Mouse (Mus musculus) midbrain, embryonic 16.5 days (tissue): ENCODE results near the gene Mdfic. TPM values are rescaled to one million over a fixed set of nuclear protein-coding genes. Genes with fewer than 3 reads are reported as not detected.

ENCODE experiments used
- ATAC-seq: fragments of 200-750 bp; cut with Nextera tagmentation; 2 replicates; pipeline ENCODE4 v1.8.0; 2017; ENCODE audit warnings: moderate TSS enrichment
- H3K27ac ChIP-seq: fragments of 300-500 bp; sonication (generic); 2 replicates; pipeline ENCODE4 v1.5.1; 2014; ENCODE audit warnings: mild to moderate bottlenecking, low read length, mixed read lengths
- H3K27me3 ChIP-seq: fragments of 300-500 bp; sonication (generic); 2 replicates; pipeline ENCODE4 v1.6.1; 2014; ENCODE audit warnings: low read depth, low read length, mixed read lengths; ENCODE audit not compliant: control insufficient read depth, insufficient read depth
- H3K36me3 ChIP-seq: fragments of 300-500 bp; sonication (generic); 2 replicates; pipeline ENCODE4 v1.6.1; 2014; ENCODE audit warnings: mild to moderate bottlenecking, low read length, moderate library complexity, mixed read lengths; ENCODE audit not compliant: control insufficient read depth, insufficient read depth
- H3K4me1 ChIP-seq: fragments of 300-500 bp; sonication (generic); 2 replicates; pipeline ENCODE4 v1.6.1; 2014; ENCODE audit warnings: mild to moderate bottlenecking, low read length, mixed read lengths; ENCODE audit not compliant: control insufficient read depth, insufficient read depth
- H3K4me2 ChIP-seq: fragments of 300-500 bp; sonication (generic); 2 replicates; pipeline ENCODE4 v1.6.1; 2014; ENCODE audit warnings: mild to moderate bottlenecking, low read length, mixed read lengths
- H3K4me3 ChIP-seq: fragments of 300-500 bp; sonication (generic); 2 replicates; pipeline ENCODE4 v1.5.1; 2014; ENCODE audit warnings: low read depth, mild to moderate bottlenecking, low read length, moderate library complexity, mixed read lengths
- H3K9ac ChIP-seq: fragments of 300-500 bp; sonication (generic); 2 replicates; pipeline ENCODE4 v1.6.1; 2014; ENCODE audit warnings: low read depth, low read length, mixed read lengths
- H3K9me3 ChIP-seq: fragments of 300-500 bp; sonication (generic); replicated peaks from 2 replicates; pipeline ENCODE4 v1.6.1; 2014; ENCODE audit warnings: mild to moderate bottlenecking, low read length, mixed read lengths; ENCODE audit not compliant: control insufficient read depth, poor library complexity, severe bottlenecking
- WGBS: fragments of 180-500 bp; shearing (Covaris S2); extraction: QIAGEN DNeasy Blood & Tissue Kit; methylation state at CpG from one replicate; pipeline ENCODE4 v1.1.7; 2014; 5-methylcytosine and 5-hydroxymethylcytosine counted together
- polyA plus RNA-seq: library from polyadenylated mRNA; unstranded; fragments of >200 nt; fragmentation: Nextera tagmentation; extraction: Ambion mirVana; gene quantifications from 2 replicates; pipeline ENCODE4 v1.2.1, GENCODE M21; 2015

Mdfic gene
- polyA plus RNA-seq, 1 experiment from 2014 or later: 1.1 TPM

DNA sequence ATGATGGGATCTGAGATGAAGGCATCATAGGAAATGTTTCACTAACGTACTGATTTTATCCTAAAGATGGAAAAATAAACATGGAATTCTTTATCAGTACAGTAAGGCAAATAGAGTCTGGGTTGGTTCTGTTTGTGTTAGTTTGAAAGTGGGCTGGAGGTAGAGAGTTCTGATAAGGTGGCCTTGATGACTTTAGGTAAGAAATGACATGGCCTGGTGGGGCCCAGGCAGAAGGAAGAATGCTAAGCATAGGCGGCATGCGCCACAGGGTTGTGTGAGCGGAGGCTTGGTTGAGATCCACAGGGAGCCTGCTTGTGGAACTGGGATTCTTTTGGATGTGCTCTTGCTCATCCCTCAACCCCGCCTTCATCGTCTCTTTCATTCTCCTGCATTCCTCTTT lies 40.3 kb downstream of the Mdfic start:
- Histone ChIP-seq H3K4me2 (no peak overlapping the region), H3K27me3 (no peaks in the 10 kb centered on the region), H3K9ac (no peak overlapping the region), H3K36me3 (no peaks in the 10 kb centered on the region), H3K4me1 (no peaks in the 10 kb centered on the region), H3K27ac (no peak overlapping the region), H3K4me3 (no peak overlapping the region), H3K9me3 (no peaks in the 10 kb centered on the region)
- ATAC-seq: no peak
- 57% methylated on average over 6 of the region's 6 CpGs for WGBS

DNA sequence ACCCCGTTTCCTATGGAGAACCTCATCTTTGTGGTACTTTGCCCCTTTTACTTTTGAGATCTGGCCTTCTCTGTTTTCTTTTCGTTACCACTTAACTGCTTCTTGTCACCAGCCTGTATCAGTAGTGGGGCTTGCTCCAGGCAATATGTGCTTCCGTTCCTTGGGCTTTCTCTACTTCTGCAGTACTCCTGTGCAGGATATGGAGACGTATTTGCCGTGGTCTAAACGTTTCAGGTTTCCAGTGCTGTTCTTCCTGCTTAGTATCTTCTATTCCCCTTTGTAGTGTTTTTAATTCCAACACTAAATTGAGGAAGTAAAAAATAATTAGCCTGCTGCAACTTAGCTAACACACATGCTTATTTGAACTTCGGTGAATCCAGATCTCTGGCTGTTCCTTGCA lies 43.6 kb downstream of the Mdfic start:
- no peak overlapping the region for H3K4me2 ChIP-seq
- no peaks in the 10 kb centered on the region for H3K9me3 ChIP-seq
- no peak overlapping the region for H3K4me3 ChIP-seq
- 85% methylated on average over 7 of the region's 7 CpGs for whole genome bisulfite sequencing
- no peaks in the 10 kb centered on the region for H3K36me3 ChIP-seq
- H3K9ac ChIP-seq: no peak overlapping the region
- no peak overlapping the region for H3K27ac ChIP-seq
- no peaks in the 10 kb centered on the region for H3K4me1 ChIP-seq
- H3K27me3 ChIP-seq: no peaks in the 10 kb centered on the region
- no peak for ATAC-seq

DNA sequence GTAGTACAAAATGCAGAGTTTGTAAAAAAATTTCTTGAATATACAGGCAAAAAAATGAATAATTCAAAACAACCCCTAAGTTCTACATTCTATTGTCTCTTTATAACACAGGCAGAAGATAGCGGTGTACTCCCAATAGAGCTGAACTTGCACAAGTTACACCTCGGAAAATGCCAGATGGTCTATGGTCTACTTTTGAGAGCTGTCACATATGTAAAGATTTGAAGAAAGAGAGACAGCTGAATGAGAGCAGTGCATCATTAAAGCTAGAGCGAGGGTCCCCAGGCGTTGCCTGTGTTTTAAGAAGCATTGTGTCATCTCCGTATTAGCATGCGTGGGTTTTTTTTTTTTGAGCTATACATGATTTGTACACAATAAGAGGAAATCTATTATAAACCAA lies 47.0 kb downstream of the Mdfic start:
- Histone ChIP-seq H3K4me1 (no peaks in the 10 kb centered on the region), H3K36me3 (no peaks in the 10 kb centered on the region), H3K27ac (no peak overlapping the region), H3K4me3 (no peak overlapping the region), H3K9ac (no peak overlapping the region), H3K27me3 (no peaks in the 10 kb centered on the region), H3K4me2 (no peak overlapping the region), H3K9me3 (no peaks in the 10 kb centered on the region)
- ATAC-seq: no peak
- WGBS: 46% methylated on average over 6 of the region's 6 CpGs

DNA sequence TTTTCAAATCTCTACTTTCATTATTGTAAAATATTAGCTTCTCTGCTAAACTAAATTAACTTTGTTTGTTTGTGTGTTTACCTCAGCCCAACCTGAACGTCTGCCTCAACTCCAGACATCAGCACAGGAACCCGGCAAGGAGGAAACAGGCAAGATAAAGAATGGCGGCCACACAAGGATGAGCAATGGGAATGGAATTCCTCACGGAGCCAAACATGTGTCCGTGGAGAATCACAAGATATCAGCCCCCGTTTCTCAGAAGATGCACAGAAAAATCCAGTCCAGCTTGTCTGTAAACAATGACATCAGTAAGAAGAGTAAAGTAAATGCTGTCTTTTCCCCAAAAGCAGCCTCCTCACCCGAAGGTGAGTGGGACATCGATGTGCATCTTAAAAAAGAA lies 49.7 kb downstream of the Mdfic start:
- Histone ChIP-seq H3K4me2 (no peak overlapping the region), H3K4me3 (no peak overlapping the region), H3K36me3 (no peaks in the 10 kb centered on the region), H3K9ac (no peak overlapping the region), H3K27me3 (no peaks in the 10 kb centered on the region), H3K9me3 (no peaks in the 10 kb centered on the region), H3K4me1 (no peaks in the 10 kb centered on the region), H3K27ac (no peak overlapping the region)
- no peak for ATAC-seq
- WGBS: 84% methylated on average over 8 of the region's 8 CpGs

DNA sequence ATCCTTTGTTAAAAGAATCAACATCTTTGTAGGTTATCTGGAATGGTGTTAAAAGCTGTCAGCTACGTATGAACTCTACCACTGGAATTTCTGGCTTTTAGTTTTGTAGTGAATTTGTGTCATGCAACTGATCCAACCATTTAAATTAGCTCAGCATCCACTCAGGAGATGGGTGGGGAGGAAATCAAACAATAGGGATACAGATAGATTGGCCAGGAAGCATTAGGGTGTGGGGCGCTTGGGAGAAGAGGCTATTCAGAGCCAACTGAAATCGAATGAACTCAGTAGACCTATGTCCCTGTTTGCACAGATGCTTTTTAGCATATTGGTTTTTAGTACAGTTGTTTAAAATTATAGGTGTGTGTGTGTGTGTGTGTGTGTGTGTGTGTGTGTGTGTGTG lies 56.6 kb downstream of the Mdfic start:
- H3K9ac ChIP-seq: no peak overlapping the region
- no peaks in the 10 kb centered on the region for H3K9me3 ChIP-seq
- H3K36me3 ChIP-seq: no peaks in the 10 kb centered on the region
- no peaks in the 10 kb centered on the region for H3K4me1 ChIP-seq
- H3K27me3 ChIP-seq: no peaks in the 10 kb centered on the region
- H3K27ac ChIP-seq: no peak overlapping the region
- H3K4me2 ChIP-seq: no peak overlapping the region
- 90% methylated on average over 3 of the region's 3 CpGs for WGBS
- H3K4me3 ChIP-seq: no peak overlapping the region
- no peak for ATAC-seq

DNA sequence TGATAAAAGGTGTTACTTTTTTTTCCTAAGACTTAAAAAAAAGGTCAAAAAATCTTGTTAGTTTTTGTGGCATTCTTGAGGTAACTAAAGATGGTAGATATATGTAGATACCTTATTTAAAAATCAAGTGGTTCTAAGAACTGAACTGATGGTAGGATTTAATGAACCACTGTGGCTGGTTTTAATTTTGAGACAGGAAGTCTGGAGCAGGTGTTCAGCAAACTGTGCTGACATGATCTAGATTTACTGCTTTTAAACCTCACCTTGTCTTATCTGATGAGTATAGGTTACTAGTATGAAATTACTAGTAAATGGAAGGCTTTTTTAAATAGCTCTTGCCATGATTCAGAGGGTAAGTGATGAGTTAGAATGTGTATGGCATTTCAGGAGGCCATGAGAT lies 59.7 kb downstream of the Mdfic start:
- Histone ChIP-seq H3K9me3 (no peaks in the 10 kb centered on the region), H3K9ac (no peak overlapping the region)

DNA sequence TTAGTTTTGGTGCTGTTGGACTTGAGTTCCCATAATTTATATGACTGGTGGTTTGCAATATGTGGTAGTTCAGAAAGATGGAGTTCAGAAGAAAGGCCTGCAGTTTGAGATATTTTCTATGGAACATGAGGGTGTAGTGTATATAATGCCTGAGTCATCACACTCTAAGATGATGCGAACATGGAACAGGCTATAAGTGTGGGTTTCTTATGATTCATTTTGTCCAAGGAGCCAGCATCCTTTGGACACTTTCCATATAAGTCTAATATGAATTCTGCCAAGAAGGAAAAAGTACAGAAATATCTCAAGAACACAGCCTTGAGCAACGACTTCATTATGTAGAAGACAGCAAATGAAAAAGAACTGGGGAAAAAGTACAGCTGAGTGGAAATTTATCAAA lies 60.2 kb downstream of the Mdfic start:
- Histone ChIP-seq H3K27me3 (no peaks in the 10 kb centered on the region), H3K4me2 (no peak overlapping the region), H3K4me3 (no peak overlapping the region), H3K9ac (no peak overlapping the region), H3K4me1 (no peaks in the 10 kb centered on the region), H3K36me3 (no peaks in the 10 kb centered on the region), H3K9me3 (no peaks in the 10 kb centered on the region), H3K27ac (no peak overlapping the region)
- 93% methylated on average over 2 of the region's 2 CpGs for WGBS
- no peak for ATAC-seq

More for the DNA sequence above, 59.7 kb downstream of the Mdfic start:
- no peak for ATAC-seq
- Histone ChIP-seq H3K36me3 (no peaks in the 10 kb centered on the region), H3K4me3 (no peak overlapping the region), H3K27me3 (no peaks in the 10 kb centered on the region), H3K27ac (no peak overlapping the region), H3K4me2 (no peak overlapping the region), H3K4me1 (no peaks in the 10 kb centered on the region)

DNA sequence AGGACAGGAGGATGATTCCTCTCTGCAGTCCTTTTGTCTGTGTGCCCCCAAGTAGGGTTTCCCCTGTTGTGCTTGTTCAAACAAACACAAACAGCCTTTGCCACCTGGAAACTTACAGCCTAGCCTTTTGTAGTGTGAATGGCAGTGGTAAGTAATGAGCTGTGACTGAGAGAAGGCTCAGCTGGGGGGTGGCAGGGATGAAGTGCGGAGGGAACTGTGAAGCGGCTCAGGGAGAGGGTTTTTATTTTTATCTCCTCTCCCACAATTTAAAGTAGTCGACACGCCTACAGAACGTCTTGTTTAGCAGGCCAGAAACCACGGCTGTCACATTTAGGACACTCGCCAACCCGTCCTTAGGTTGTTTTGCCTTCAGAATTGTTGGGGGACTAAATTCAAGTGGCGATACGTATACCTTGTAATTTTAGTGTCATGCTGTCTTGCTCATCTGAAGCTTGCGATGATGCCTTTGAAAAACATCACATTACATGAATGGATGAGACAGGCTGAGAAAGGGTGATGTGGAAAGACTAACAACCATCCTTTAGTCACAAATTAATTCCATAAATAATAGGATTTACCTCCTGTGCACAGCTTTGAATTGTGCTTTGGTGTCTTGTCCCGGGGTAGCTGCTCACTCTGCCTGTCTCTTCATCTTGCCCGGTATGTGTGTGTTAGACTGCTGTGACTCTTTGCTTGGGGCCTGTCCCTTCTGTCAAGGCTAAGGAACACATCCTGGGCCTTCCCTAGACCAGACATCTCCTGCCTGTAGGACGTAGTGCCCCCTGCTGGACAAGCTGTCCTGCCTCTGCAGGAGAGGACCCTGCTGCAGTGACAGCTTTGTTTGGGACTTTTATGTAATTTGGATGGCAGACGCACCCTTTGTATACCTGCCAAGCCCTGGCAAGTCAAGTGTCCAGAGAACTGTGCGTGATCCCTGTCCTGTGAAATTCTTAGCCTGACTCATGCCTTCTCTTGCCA lies 69.4 kb downstream of the Mdfic start:
- H3K4me3 ChIP-seq: no peak overlapping the region
- ATAC-seq: peak; percentile 85
- H3K9me3 ChIP-seq: no peaks in the 10 kb centered on the region
- H3K27me3 ChIP-seq: no peaks in the 10 kb centered on the region
- H3K27ac ChIP-seq: peak overlapping the region; percentile 1; the same call in 1 of the 2 replicates
- H3K36me3 ChIP-seq: no peaks in the 10 kb centered on the region
- WGBS: 12% methylated on average over 16 of the region's 16 CpGs
- H3K4me2 ChIP-seq: peak overlapping the region; percentile 31
- no peak overlapping the region for H3K9ac ChIP-seq
- H3K4me1 ChIP-seq: peaks cover 8% of the 10 kb centered on the region; the same call in 1 of the 2 replicates
